Mouse (Mus musculus) left cerebral cortex, postnatal 10 days (tissue): ENCODE results near the gene Acot7. TPM values are rescaled to one million over a fixed set of nuclear protein-coding genes. Genes with fewer than 3 reads are reported as not detected.

Source experiments
- DNase-seq, 2 experiments: peaks; one replicate each; pipeline ENCODE4 v3.0.0; 2021 to 2022; ENCODE audit warnings: low spot score in 2 of 2, mixed read lengths in 1 of 2; ENCODE audit errors: extremely low spot score in 1 of 2
- intact Hi-C: fragments of 180-260 bp; cut with DNase I; formaldehyde crosslinking; loops from one replicate; pipeline ENCODE4 v1.15.1; 2025
- total RNA-seq, 2 experiments: library from RNA; stranded (reverse); gene quantifications; 2 replicates each; pipeline ENCODE4 v1.2.3; 2021

Acot7 gene
- total RNA-seq, 2 experiments from 2014 or later = 415 to 420 TPM

DNA sequence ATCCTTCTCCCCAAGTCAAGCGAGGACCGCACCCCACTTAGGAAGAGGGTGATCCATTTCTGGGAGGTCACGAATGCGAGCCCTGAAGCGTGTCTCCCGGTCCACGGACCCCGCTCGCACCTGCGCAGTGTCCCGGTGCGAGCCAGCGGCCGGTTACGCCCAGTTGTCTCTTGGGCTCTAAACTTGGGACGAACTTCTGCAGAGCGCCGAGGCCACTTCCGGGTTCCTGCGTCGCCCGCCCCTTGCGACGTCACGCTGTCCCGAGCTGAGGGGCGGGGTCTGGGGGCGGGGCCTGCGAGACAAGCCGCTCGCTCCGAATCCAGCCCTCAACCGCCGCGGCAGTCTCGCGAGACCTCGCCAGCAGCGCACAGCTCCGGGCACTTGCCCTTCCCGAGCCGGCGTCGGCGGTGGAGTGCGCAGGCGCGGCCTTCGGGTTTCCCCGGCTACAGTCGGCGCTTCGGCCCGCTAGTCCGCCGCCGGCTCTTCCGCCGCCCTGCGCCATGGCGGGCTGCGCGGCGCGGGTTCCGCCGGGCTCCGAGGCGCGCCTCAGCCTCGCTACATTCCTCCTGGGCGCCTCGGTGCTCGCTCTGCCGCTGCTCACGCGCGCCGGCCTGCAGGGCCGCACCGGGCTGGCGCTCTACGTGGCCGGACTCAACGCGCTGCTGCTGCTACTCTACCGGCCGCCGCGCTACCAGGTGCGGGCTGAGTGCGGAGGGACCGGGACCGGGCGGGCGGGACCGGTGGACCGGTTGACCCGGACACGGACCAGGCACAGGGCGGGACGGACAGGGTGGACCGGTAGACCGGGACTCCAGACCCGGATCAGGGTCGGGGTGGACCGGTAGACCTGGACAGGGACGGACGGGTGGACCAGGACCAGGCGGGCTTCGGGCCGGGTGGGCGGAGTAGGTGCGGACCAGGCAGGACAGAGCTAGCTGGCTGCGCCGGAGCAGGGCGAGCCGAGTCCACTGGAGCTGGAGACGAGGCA, 119.2 kb downstream of the Acot7 start, which contains the start of gene Icmt:
Icmt (plus strand) TSS at position 354 of the 988 bp plus-strand sequence.
- intact Hi-C loops = no loop called here
- peak; percentile 98 to 100 for DNase-seq

DNA sequence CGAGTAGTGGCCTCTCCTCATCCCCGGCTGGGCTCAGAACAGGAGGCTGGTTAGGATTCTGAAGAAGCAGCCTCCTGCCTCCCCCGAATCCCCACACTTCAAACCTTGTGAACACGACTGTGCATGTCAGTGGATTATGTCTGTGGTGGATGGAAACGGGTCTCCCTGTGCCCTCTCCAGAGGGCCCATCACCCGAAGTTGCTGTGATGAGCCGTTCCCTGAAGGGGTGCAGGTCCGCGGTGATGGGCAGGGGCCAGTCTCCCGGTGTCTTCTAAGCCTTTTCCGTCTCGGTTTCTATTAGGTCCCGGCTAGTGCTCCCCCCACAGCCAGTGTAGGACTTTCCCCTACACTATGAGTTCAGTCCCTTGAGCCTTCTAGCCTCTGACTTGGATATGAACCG, 120.9 kb downstream of the Acot7 start:
- intact Hi-C loops = no loop called here
- DNase-seq = no peak

DNA sequence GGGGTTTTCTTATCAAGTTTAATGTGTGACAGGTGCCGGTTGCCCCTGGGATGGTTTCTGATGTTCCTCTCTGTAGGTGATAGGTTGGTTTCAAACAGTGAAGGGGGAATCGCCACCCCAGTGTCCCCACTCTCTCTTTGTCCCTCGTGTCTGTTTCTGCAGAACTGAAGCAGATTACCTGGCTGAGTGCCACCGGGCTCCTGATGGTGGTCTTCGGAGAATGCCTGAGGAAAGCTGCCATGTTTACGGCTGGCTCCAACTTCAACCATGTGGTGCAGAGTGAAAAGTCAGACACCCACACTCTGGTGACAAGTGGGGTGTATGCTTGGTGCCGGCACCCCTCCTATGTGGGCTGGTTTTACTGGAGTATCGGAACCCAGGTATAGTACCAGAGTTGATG, 122.4 kb downstream of the Acot7 start:
- no peak for DNase-seq
- intact Hi-C loops = no loop called here

- intact Hi-C loops = no loop called here
These were observed 124.1 kb downstream of the Acot7 start for GRCm38 (mm10) chr4:152302012-152302411.

DNA sequence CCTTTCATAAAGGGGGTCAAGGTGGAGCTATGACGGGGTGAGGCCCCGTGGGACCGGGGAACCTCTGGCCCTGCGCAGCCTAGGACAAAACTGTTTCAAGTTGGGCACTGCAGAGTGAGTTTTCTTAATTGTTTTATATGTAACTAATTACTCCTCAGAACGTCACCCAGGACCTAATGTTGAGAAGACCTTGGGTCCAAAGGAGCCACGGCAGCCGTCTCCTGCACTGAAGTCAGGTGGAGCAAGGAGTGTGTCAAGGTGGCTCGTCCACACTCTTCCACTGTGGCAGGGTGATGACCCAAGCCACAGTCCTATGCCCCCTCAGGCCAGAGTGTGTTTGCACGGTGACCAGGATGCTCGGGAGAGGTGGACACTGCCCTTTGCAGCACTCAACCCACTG, 125.2 kb downstream of the Acot7 start:
- no peak for DNase-seq
- intact Hi-C loops = no loop called here

More at GRCm38 (mm10) chr4:152302012-152302411, 124.1 kb downstream of the Acot7 start:
- no peak for DNase-seq

DNA sequence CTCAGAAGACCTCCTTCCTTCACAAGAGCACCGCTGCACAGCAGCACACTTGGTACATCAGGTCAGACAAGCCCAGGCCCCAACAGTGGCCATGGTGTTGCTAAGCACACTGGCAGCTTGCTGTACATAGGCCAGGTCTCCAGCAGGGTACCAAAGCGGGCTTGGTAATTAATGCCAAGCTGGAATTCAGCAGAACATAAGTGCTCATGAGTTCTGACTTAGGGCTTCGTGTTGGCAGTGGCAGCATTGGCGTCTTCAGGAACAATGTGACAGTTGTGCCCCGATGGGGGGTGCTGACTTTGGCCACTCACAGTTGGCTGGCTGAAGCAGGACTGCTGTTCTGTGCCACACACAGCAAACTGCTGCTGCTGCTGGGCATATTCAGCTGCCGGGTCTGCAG, 126.8 kb downstream of the Acot7 start:
- no peak for DNase-seq
- intact Hi-C loops = no loop called here

- intact Hi-C loops = no loop called here
- DNase-seq = no peak
These were observed 128.1 kb downstream of the Acot7 start for GRCm38 (mm10) chr4:152305991-152306390.

GRCm38 (mm10) chr4:152307542-152307941, 129.6 kb downstream of the Acot7 start:
- no peak for DNase-seq
- intact Hi-C loops = no loop called here

GRCm38 (mm10) chr4:152312186-152312585, 134.3 kb downstream of the Acot7 start:
- no peak for DNase-seq
- intact Hi-C loops = no loop called here

DNA sequence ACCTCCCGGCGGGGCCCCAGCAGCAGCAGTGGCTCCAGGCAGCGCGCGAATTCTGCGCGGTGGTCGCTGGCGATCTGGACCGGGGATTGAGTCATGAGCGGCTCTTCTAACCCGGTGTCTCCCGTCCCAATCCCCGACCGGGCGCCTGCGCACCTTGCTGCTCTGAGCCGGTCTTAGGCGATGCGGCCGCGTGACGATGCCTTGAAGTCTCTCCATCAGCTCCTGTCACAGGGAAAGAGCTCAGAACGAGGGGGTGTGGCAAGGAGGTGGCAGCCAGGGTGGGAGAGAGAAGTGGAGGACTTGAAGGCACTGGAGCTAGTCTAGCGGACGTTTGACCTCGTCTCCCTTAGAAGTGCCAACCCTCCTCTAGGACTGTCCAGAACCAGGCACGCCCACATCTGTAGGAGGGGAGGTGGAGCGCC, 135.3 kb downstream of the Acot7 start:
- no peak for DNase-seq
- intact Hi-C loops = no loop called here

GRCm38 (mm10) chr4:152313934-152314333, 136.0 kb downstream of the Acot7 start:
- intact Hi-C loops = no loop called here
- peak in 1 of 2 experiments; percentile 78 for DNase-seq

GRCm38 (mm10) chr4:152315498-152316213, 137.7 kb downstream of the Acot7 start:
- intact Hi-C loops = no loop called here
- DNase-seq = no peak

DNA sequence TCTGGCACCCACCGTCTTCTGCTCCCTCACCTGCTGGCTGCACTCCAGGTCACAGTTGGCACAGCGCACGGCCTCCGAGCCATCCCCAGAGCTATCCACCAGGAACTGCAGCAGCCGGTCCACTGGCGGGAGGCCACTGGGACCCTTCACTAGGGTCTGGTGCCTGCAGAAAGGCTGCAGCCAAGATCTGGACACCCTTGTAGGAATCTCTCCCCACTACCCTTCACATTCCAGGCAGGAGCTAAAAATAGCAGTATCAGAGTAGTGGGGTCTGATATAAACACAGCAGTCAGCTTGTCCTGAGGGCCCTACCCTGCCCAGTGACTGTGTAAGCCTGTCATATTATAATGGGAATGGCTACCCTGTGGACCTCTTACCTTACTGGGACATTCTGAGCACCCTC, 139.7 kb downstream of the Acot7 start:
- no peak for DNase-seq

DNA sequence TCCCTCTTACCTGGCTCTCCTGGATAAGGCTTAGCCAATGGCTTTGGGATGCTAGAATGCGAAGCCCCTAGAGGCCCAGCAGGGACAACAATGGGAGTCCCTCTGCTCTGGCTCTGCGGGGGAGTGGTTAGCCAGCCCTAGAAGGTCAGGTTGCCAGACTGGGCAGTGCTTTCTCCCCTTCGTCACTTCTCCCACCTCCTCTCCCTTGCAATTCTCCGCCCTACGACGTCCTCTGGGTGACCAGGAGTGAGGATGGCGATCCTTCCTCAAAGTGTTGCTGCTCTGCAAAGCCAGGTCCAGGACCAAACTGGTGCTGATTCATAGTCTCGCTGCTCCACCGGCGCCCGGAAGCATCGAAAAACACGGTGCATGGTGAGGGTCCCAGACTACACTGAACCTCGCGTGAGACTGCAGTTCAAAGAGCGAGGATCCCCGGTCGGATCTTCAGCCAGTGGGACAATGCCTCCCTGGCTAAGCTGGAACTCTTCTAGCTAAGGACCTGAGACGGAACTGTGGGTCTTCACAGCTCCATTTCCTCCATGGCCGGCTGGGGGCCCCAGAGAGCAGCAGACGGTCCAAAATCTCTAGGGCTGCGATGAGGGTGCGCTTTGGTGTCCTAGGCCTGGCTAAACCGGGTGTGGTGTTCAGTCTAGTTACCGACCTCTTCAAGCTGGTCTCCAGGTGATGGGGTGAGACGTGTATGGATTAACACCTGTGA, 140.7 kb downstream of the Acot7 start, which contains the start of gene Rnf207:
Rnf207 (minus strand) TSS at position 477 of the 718 bp plus-strand sequence.
- DNase-seq = no peak
- intact Hi-C loops = no loop called here

More for the DNA sequence above, 139.7 kb downstream of the Acot7 start:
- intact Hi-C loops = no loop called here

Other genes with a start within 250 kb of the Acot7 start
- 10 to 100 TPM; 55.1 to 70.9 TPM for gene Dnajc11, start 244.4 kb upstream of the Acot7 start, total RNA-seq
- 10 to 100 TPM; 18.8 to 21.2 TPM for gene Thap3, start 189.1 kb upstream of the Acot7 start, total RNA-seq
- 10 to 100 TPM; 14.5 to 16.9 TPM for gene Phf13, start 181.9 kb upstream of the Acot7 start, total RNA-seq
- gene Klhl21, start 169.3 kb upstream of the Acot7 start, total RNA-seq = 10 to 100 TPM; 10.2 to 11.2 TPM
- 10 to 100 TPM; 11.9 to 14.7 TPM for gene Zbtb48, start 150.5 kb upstream of the Acot7 start, total RNA-seq
- gene Tas1r1, start 139.6 kb upstream of the Acot7 start, total RNA-seq = under 1 TPM; 0.43 to 0.54 TPM
- 10 to 100 TPM; 25.3 to 27.7 TPM for gene Nol9, start 138.8 kb upstream of the Acot7 start, total RNA-seq
- gene Plekhg5, start 105.6 kb upstream of the Acot7 start, total RNA-seq = 10 to 100 TPM; 43.3 to 46.9 TPM
- gene Tnfrsf25, start 62.2 kb upstream of the Acot7 start, total RNA-seq = 1 to 10 TPM; 3.9 to 4.7 TPM
- under 1 TPM; 0.32 to 0.41 TPM for gene Espn, start 25.8 kb upstream of the Acot7 start, total RNA-seq
- not detected for gene Hes2, start 19.3 kb upstream of the Acot7 start, total RNA-seq
- gene Gpr153, start 96.1 kb downstream of the Acot7 start, total RNA-seq = 10 to 100 TPM; 32.9 to 35.7 TPM
- not detected for gene Hes3, start 113.5 kb downstream of the Acot7 start, total RNA-seq
- gene Icmt, start 119.1 kb downstream of the Acot7 start, total RNA-seq = 10 to 100 TPM; 31.7 to 32.3 TPM
- gene Rnf207, start 140.9 kb downstream of the Acot7 start, total RNA-seq = 1 to 10 TPM; 1.1 to 4.5 TPM
- gene Rpl22, start 147.6 kb downstream of the Acot7 start, total RNA-seq = 100 to 1,000 TPM; 224 to 239 TPM
- 100 to 1,000 TPM; 176 to 179 TPM for gene Chd5, start 160.5 kb downstream of the Acot7 start, total RNA-seq